Mouse (Mus musculus): Measurements from ENCODE around the gene Mospd3. TPM values are rescaled to one million over a fixed set of nuclear protein-coding genes. Genes with fewer than 3 reads are reported as not detected.

Mospd3 gene
- polyA plus RNA-seq (2015; fragmentation: Nextera tagmentation; extraction: Ambion mirVana), result 55.8 TPM in 2 replicates

GRCm38 (mm10) chr5:137600619-137601364, at the start of gene Mospd3:
Gene Mospd3, minus strand, starts transcription at chr5:137601058.

GRCm38 (mm10) chr5:137645652-137646091, 44.8 kb upstream of the Mospd3 start, which contains the start of gene Irs3:
Gene Irs3, minus strand, starts transcription at chr5:137645714.

GRCm38 (mm10) chr5:137641054-137641453, 40.2 kb upstream of the Mospd3 start, which contains the start of gene Sap25:
Gene Sap25, plus strand, starts transcription at chr5:137641334.

GRCm38 (mm10) chr5:137628498-137629305, 27.8 kb upstream of the Mospd3 start, which contains the start of the genes Fbxo24, Lrch4 and Gm20605:
Gene Fbxo24, minus strand, starts transcription at chr5:137629002.
Gene Lrch4, plus strand, starts transcription at chr5:137629121.
Gene Gm20605, plus strand, starts transcription at chr5:137629175.

GRCm38 (mm10) chr5:137613550-137613949, 12.7 kb upstream of the Mospd3 start, which contains the start of gene Pcolce:
Gene Pcolce, minus strand, starts transcription at chr5:137613784.

GRCm38 (mm10) chr5:137569665-137570064, 31.2 kb downstream of the Mospd3 start, which contains the start of gene Tfr2:
Gene Tfr2, plus strand, starts transcription at chr5:137569840.

GRCm38 (mm10) chr5:137553411-137553837, 47.4 kb downstream of the Mospd3 start, which contains the start of gene Actl6b:
Gene Actl6b, plus strand, starts transcription at chr5:137553517.

Other genes with a start within 250 kb of the Mospd3 start
- gene Zan, start 124.0 kb downstream of the Mospd3 start, polyA plus RNA-seq (2015; fragmentation: Nextera tagmentation; extraction: Ambion mirVana), result 0.06 and 0.15 TPM in 2 replicates
- 44.1 and 45.5 TPM in 2 replicates for gene Pop7, start 98.5 kb downstream of the Mospd3 start, polyA plus RNA-seq (2015; fragmentation: Nextera tagmentation; extraction: Ambion mirVana)
- 9.3 and 10.5 TPM in 2 replicates for gene Gigyf1, start 82.5 kb downstream of the Mospd3 start, polyA plus RNA-seq (2015; fragmentation: Nextera tagmentation; extraction: Ambion mirVana)
- not detected in 2 replicates for gene Epo, start 67.8 kb downstream of the Mospd3 start, polyA plus RNA-seq (2015; fragmentation: Nextera tagmentation; extraction: Ambion mirVana)
- 296 and 329 TPM in 2 replicates for gene Gnb2, start 67.5 kb downstream of the Mospd3 start, polyA plus RNA-seq (2015; fragmentation: Nextera tagmentation; extraction: Ambion mirVana)
- not detected in 2 replicates for gene Actl6b, start 47.5 kb downstream of the Mospd3 start, polyA plus RNA-seq (2015; fragmentation: Nextera tagmentation; extraction: Ambion mirVana)
- gene Tfr2, start 31.2 kb downstream of the Mospd3 start, polyA plus RNA-seq (2015; fragmentation: Nextera tagmentation; extraction: Ambion mirVana), result 43.2 and 45.5 TPM in 2 replicates
- gene Pcolce, start 12.7 kb upstream of the Mospd3 start, polyA plus RNA-seq (2015; fragmentation: Nextera tagmentation; extraction: Ambion mirVana), result 61.6 and 75.4 TPM in 2 replicates
- 0.10 TPM in 1 of 2 replicates, not detected in the other for gene Fbxo24, start 27.9 kb upstream of the Mospd3 start, polyA plus RNA-seq (2015; fragmentation: Nextera tagmentation; extraction: Ambion mirVana)
- gene Lrch4, start 28.1 kb upstream of the Mospd3 start, polyA plus RNA-seq (2015; fragmentation: Nextera tagmentation; extraction: Ambion mirVana), result 41.9 and 54.3 TPM in 2 replicates
- 9.0 and 10.1 TPM in 2 replicates for gene Gm20605, start 28.1 kb upstream of the Mospd3 start, polyA plus RNA-seq (2015; fragmentation: Nextera tagmentation; extraction: Ambion mirVana)
- 16.9 and 18.4 TPM in 2 replicates for gene Sap25, start 40.3 kb upstream of the Mospd3 start, polyA plus RNA-seq (2015; fragmentation: Nextera tagmentation; extraction: Ambion mirVana)
- gene Irs3, start 44.7 kb upstream of the Mospd3 start, polyA plus RNA-seq (2015; fragmentation: Nextera tagmentation; extraction: Ambion mirVana), result 0.05 and 0.12 TPM in 2 replicates
- gene Agfg2, start 83.7 kb upstream of the Mospd3 start, polyA plus RNA-seq (2015; fragmentation: Nextera tagmentation; extraction: Ambion mirVana), result 36.8 and 43.3 TPM in 2 replicates
- gene Nyap1, start 140.5 kb upstream of the Mospd3 start, polyA plus RNA-seq (2015; fragmentation: Nextera tagmentation; extraction: Ambion mirVana), result 0.24 and 0.30 TPM in 2 replicates
- 114 and 132 TPM in 2 replicates for gene Tsc22d4, start 144.7 kb upstream of the Mospd3 start, polyA plus RNA-seq (2015; fragmentation: Nextera tagmentation; extraction: Ambion mirVana)
- 28.5 and 28.7 TPM in 2 replicates for gene Ppp1r35, start 177.8 kb upstream of the Mospd3 start, polyA plus RNA-seq (2015; fragmentation: Nextera tagmentation; extraction: Ambion mirVana)
- 8.4 and 9.4 TPM in 2 replicates for gene Mepce, start 186.6 kb upstream of the Mospd3 start, polyA plus RNA-seq (2015; fragmentation: Nextera tagmentation; extraction: Ambion mirVana)
- gene Zcwpw1, start 186.7 kb upstream of the Mospd3 start, polyA plus RNA-seq (2015; fragmentation: Nextera tagmentation; extraction: Ambion mirVana), result 5.6 and 7.4 TPM in 2 replicates
- 16.8 and 27.1 TPM in 2 replicates for gene Pilra, start 235.2 kb upstream of the Mospd3 start, polyA plus RNA-seq (2015; fragmentation: Nextera tagmentation; extraction: Ambion mirVana)